Mouse (Mus musculus) spleen, adult 12 weeks (tissue): Measurements from ENCODE around the gene Tmem179b.

Source experiments
- DNase-seq: peaks from one replicate; pipeline ENCODE4 v3.0.0; 2022; ENCODE audit warnings: low spot score

Tmem179b gene

DNA sequence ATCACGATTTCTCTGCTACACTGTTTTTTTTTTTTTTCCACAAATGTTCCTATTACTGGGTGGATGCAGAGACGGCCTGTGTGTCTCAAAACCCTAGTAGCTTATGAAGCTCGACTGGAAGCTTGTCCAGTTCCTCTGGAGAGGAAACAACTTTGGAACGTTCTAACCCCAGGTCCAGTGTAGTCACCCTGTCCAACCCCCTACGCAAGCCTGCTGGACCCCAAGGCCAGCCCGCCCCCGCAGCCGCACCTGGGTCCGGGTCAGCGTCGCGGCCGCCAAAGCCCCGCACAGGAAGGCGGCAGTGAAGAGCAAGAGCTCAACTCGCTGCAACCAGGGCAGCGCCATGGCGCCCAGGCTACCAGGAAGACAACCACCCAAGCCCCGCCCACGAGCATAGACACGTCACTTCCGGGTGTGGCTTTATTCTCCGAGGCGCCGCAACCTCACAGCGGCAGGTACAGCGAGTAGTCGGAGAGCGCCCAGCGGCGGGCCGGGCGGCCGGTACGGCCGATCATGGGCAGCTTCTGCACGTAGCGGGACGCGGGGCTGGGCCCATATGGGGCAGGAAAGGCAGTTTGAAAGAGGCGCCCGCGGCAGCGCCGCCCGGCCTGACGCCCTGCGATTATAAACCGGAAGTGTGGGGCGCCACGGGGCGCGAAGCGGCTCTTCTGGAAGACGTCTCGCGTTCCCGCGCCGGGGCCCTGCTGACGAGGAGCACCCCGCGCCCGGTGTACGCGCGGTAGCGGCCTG lies at the start of gene Tmem179b:
TSS of gene Tmem179b (minus strand) at position 382 of the 750 bp plus-strand sequence.
- peak; percentile 97 for DNase-seq

GRCm38 (mm10) chr19:8822696-8823095 lies 48.4 kb upstream of the Tmem179b start:
- DNase-seq = no peak

GRCm38 (mm10) chr19:8821146-8821545 lies 46.9 kb upstream of the Tmem179b start:
- DNase-seq = no peak

DNA sequence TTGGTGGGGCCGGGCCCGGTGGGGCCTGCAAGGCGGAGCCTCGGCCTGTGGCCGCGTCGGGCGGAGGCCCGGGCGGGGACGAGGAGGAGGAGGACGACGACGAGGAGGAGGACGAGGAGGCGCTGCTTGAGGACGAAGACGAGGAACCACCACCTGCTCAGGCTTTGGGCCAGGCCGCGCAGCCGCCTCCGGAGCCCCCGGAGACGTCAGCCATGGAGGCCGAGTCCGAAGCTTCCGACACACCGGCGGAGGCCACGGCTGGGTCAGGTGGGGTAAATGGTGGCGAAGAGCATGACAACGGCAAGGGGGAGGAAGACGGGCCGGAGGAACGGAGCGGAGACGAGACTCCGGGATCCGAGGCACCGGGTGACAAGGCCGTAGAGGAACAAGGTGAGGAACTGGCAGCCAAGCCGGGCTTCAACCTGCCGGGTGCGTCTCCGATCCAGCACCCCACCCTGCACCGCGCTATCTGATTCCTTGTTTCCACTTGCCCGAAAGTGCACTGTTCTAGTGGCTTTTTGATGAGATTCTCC lies 46.2 kb upstream of the Tmem179b start:
- no peak for DNase-seq

GRCm38 (mm10) chr19:8819596-8820423 lies 45.5 kb upstream of the Tmem179b start, which contains the start of gene Hnrnpul2:
Gene Hnrnpul2 (plus strand): TSS chr19:8820010.
- peak; percentile 95 for DNase-seq

GRCm38 (mm10) chr19:8818801-8819595 lies 44.7 kb upstream of the Tmem179b start, which contains the start of gene Ttc9c:
Gene Ttc9c (minus strand): TSS chr19:8819333.
- no peak for DNase-seq

- no peak for DNase-seq
Observed at GRCm38 (mm10) chr19:8818301-8818798, 44.1 kb upstream of the Tmem179b start.

DNA sequence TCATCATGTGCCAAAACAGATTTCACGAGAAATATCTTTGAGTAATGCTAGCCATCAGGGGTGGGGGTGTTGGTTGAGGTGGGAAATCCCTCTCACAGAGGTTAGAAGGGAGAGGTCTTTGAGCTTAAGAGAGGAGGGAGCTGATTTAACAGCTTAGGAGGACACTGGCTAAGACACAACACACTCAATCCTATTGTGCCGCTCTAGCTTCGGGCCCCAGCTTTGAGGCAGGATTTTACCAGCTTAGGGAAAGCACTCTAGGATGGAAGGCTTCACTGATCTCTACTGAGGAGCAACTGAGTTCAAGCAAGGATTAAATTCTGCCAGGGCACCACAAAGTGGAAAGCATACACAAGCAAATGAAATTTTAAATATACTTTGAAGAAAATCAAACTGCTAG lies 42.7 kb upstream of the Tmem179b start:
- no peak for DNase-seq

DNA sequence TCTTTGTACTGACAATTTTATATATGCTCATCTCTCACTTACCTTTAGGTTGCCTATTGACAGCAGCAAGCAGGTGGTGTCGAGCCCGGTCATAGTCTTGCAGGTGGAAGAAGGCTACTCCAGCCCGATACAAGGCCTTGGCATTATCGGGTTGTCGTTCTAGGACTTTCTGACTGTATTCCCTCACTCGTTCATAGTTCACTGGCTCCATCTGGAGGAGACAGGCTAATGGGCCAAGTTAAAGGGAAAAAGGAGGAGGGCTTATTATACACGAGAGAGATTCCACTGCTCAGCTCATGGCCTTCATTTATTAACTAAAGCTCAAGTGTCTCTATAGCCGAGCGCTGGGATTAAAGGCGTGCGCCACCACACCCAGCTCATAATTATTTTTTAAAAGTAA lies 41.5 kb upstream of the Tmem179b start:
- no peak for DNase-seq

GRCm38 (mm10) chr19:8806810-8807209 lies 32.5 kb upstream of the Tmem179b start:
- DNase-seq = no peak

DNA sequence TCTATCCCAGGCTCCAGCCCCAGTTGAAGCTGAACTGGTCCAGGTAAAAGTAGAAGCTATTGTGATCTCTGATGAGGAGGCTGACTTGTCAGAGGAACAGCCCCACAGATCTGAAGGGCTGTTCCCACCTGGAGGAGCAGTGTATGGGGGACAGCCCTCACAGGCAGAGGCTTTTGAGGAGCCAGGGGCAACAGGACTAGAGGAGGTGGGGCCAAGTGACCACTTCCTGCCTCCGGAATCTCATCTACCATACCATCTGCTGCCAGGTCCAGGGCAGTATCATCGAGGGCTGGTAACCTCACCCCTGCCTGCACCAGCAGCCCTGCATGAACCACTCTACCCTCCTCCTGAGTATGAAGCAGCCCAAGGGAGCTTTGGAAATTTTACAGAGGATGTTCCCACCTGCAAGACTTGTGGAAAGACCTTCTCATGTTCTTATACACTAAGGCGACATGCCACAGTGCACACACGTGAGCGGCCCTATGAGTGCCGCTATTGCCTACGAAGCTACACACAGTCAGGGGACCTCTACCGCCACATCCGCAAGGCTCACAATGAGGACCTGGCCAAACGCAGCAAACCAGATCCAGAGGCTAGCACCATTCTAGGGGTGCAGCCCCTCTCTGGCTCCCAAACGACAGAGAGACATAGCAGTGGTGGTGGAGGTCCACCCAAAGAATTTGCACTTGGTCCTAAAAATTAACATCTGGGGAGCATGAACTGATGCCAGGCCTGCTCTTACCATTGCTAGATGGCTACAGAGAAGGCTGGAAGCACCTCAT lies 29.8 kb upstream of the Tmem179b start:
- no peak for DNase-seq

GRCm38 (mm10) chr19:8803204-8803780 lies 29.0 kb upstream of the Tmem179b start:
- DNase-seq = no peak

GRCm38 (mm10) chr19:8802130-8802821 lies 28.0 kb upstream of the Tmem179b start, which contains the start of gene Zbtb3:
Gene Zbtb3 (plus strand): TSS chr19:8802555.
- peak; percentile 90 for DNase-seq

- no peak for DNase-seq
Observed at GRCm38 (mm10) chr19:8798947-8799315, 24.7 kb upstream of the Tmem179b start.

DNA sequence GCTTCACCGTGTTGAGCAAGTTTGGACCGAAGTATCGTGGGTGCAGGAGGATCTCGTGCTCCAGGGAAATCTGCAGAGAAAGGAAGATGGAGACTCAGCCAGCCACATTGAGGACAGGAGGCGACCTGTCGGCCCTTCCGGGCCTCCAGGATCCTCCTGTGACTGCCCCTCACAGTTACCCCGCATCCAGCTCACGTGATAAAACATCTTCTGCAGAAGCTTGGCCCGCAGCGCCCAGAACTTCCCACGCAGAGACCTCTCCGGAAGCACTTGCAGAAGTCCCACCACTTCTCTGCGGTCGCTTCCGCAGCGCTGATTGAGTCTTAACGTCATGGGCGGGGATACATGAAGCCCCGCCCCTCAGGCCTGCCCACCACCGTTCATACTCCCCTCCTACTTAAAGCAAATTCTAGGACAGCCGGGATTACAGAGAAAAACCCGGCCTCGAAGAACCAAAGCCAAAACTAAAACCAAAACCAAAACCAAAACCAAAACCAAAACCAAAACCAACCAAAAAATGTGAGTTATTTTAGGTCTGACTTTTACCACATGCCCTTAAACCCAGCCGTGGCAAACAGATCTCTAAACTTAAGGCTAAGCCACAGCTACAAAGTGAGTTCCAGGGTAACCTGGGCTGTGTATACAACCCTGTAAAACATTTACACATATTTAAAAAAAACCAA lies 24.1 kb upstream of the Tmem179b start, which contains the start of gene Polr2g:
TSS of gene Polr2g (minus strand) at position 314 of the 683 bp plus-strand sequence.
- peak; percentile 75 for DNase-seq

DNA sequence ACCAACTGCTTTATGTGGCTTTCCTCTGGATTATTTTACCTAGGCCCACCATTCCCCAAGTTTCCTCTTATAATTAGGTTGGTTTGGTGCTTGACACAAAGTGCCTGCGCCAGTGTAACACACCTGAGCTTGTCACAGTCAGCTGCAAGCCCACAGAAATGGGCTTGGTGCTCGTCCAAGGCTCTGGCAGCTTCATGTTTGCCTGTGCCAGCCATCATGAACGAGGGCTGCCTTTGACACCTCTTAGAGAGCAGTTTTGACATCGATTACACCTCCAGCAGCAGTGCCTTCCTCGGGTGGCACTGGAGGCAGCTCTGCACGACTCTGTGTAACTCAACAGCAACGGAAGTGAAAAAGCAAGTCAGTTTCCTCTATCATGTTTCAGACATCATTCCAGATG lies 15.9 kb upstream of the Tmem179b start:
- DNase-seq = no peak

GRCm38 (mm10) chr19:8789171-8789570 lies 14.9 kb upstream of the Tmem179b start:
- no peak for DNase-seq

DNA sequence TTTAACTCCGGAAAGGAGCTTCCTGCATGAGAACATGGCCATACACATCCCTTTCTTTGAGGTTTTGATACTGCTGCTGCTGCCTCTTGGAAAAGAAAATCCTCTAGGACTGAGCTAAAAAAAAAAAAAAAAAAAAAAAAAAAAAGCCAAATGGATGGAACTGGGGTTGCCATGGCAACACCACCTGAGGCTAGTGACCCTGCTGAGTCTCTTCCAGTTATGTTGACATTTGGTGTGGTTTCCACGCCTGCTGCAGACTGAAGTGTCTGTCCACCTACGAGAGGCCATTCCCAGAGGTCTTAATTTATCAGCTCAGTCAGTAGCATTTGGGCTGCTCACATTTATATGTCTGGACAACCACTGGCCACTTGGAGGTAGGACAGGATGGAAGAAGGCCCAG lies 14.3 kb upstream of the Tmem179b start:
- DNase-seq = no peak
